Mouse (Mus musculus) limb, embryonic 11.5 days (tissue): ENCODE measurements at regions not wholly inside any gene's neighbourhood (a gene's known extent, or its start where the extent isn't known, plus 50 kb on each side); places are given as distances from the start of the nearest gene placed in this dataset.

Source experiments
- ATAC-seq: fragments of 200-750 bp; cut with Nextera tagmentation; 2 replicates; pipeline ENCODE4 v1.8.0; 2017; ENCODE audit warnings: low read depth; ENCODE audit not compliant: insufficient number of reproducible peaks, low FRiP score, low TSS enrichment
- DNase-seq: peaks from one replicate; pipeline ENCODE4 v3.0.0-alpha.2; 2015; ENCODE audit warnings: low spot score
- H3K27ac ChIP-seq: fragments of 300-500 bp; sonication (generic); replicated peaks from 2 replicates; pipeline ENCODE4 v1.5.1; 2014; ENCODE audit warnings: low read depth, mild to moderate bottlenecking, low read length
- H3K27me3 ChIP-seq: fragments of 300-500 bp; sonication (generic); 2 replicates; pipeline ENCODE4 v1.6.1; 2014; ENCODE audit warnings: mild to moderate bottlenecking, low read length, mixed read lengths; ENCODE audit not compliant: control insufficient read depth, insufficient read depth
- H3K36me3 ChIP-seq: fragments of 300-500 bp; sonication (generic); 2 replicates; pipeline ENCODE4 v1.6.1; 2014; ENCODE audit warnings: mild to moderate bottlenecking, low read length, moderate library complexity, mixed read lengths; ENCODE audit not compliant: control insufficient read depth, insufficient read depth
- H3K4me1 ChIP-seq: fragments of 300-500 bp; sonication (generic); 2 replicates; pipeline ENCODE4 v1.6.1; 2014; ENCODE audit warnings: low read length, mixed read lengths; ENCODE audit not compliant: control insufficient read depth, insufficient read depth
- H3K4me2 ChIP-seq: fragments of 300-500 bp; sonication (generic); 2 replicates; pipeline ENCODE4 v1.6.1; 2014; ENCODE audit warnings: low read depth, mild to moderate bottlenecking, moderate library complexity; ENCODE audit not compliant: severe bottlenecking
- H3K4me3 ChIP-seq: fragments of 300-500 bp; sonication (generic); 2 replicates; pipeline ENCODE4 v1.5.1; 2014; ENCODE audit warnings: low read depth, low read length
- H3K9ac ChIP-seq: fragments of 300-500 bp; sonication (generic); 2 replicates; pipeline ENCODE4 v1.6.1; 2014; ENCODE audit warnings: mild to moderate bottlenecking, low read length
- H3K9me3 ChIP-seq: fragments of 300-500 bp; sonication (generic); 2 replicates; pipeline ENCODE4 v1.6.1; 2016; ENCODE audit warnings: low read length; ENCODE audit not compliant: control insufficient read depth
- WGBS: fragments of 180-500 bp; shearing (Covaris S2); extraction: QIAGEN DNeasy Blood & Tissue Kit; methylation state at CpG from one replicate; pipeline ENCODE4 v1.1.7; 2014; 5-methylcytosine and 5-hydroxymethylcytosine counted together

- ATAC-seq (no peak), DNase-seq (no peak)
- Histone ChIP-seq H3K27ac (no peak overlapping the region), H3K4me3 (no peak overlapping the region), H3K4me1 (no peaks in the 10 kb centered on the region), H3K9me3 (no peaks in the 10 kb centered on the region), H3K36me3 (no peaks in the 10 kb centered on the region), H3K4me2 (no peak overlapping the region), H3K27me3 (no peaks in the 10 kb centered on the region), H3K9ac (no peak overlapping the region)
- WGBS, result 58% methylated on average over 3 of the region's 3 CpGs
Observed at GRCm38 (mm10) chr13:102566846-102567572, 126.3 kb upstream of the Cd180 start.

- Histone ChIP-seq H3K27ac (no peak overlapping the region), H3K4me3 (no peak overlapping the region), H3K4me2 (no peak overlapping the region), H3K36me3 (no peaks in the 10 kb centered on the region), H3K27me3 (no peaks in the 10 kb centered on the region), H3K4me1 (no peaks in the 10 kb centered on the region), H3K9me3 (no peaks in the 10 kb centered on the region), H3K9ac (no peak overlapping the region)
- ATAC-seq (no peak), DNase-seq (no peak)
- 83% methylated on average over 3 of the region's 3 CpGs for WGBS
Observed at GRCm38 (mm10) chr13:102569580-102569979, 123.8 kb upstream of the Cd180 start.

- no peak for ATAC-seq
- H3K4me2 ChIP-seq, result no peak overlapping the region
- H3K27ac ChIP-seq, result no peak overlapping the region
- no peaks in the 10 kb centered on the region for H3K9me3 ChIP-seq
- H3K27me3 ChIP-seq, result no peaks in the 10 kb centered on the region
- no peak overlapping the region for H3K9ac ChIP-seq
- no peaks in the 10 kb centered on the region for H3K36me3 ChIP-seq
- DNase-seq, result no peak
- no peaks in the 10 kb centered on the region for H3K4me1 ChIP-seq
- WGBS, result 95% methylated on average over 1 of the region's 1 CpGs
- no peak overlapping the region for H3K4me3 ChIP-seq
Observed at GRCm38 (mm10) chr13:102570286-102570685, 123.1 kb upstream of the Cd180 start.

- Histone ChIP-seq H3K36me3 (no peaks in the 10 kb centered on the region), H3K9me3 (no peaks in the 10 kb centered on the region), H3K4me2 (no peak overlapping the region), H3K4me1 (0 out of 2 replicates have a peak, but pooled peaks cover 6% of the 10 kb centered on the region), H3K9ac (no peak overlapping the region), H3K27me3 (no peaks in the 10 kb centered on the region), H3K4me3 (no peak overlapping the region), H3K27ac (no peak overlapping the region)
- 78% methylated on average over 5 of the region's 5 CpGs for WGBS
- DNase-seq (no peak), ATAC-seq (no peak)
Observed at GRCm38 (mm10) chr13:102573286-102573921, 120.0 kb upstream of the Cd180 start.

GRCm38 (mm10) chr13:102576871-102577662 is 116.3 kb upstream of the Cd180 start:
- 19% methylated on average over 7 of the region's 7 CpGs for WGBS
- H3K27me3 ChIP-seq, result no peaks in the 10 kb centered on the region; the same call in 1 of the 2 replicates
- DNase-seq (peak; percentile 25), ATAC-seq (0 out of 2 replicates have a peak, but pooled peaks have one; percentile 47)
- H3K36me3 ChIP-seq, result no peaks in the 10 kb centered on the region
- H3K27ac ChIP-seq, result no peak overlapping the region
- no peak overlapping the region for H3K4me3 ChIP-seq
- H3K4me2 ChIP-seq, result no peak overlapping the region
- no peaks in the 10 kb centered on the region for H3K9me3 ChIP-seq
- H3K4me1 ChIP-seq, result 0 out of 2 replicates have a peak, but pooled peaks cover 6% of the 10 kb centered on the region
- H3K9ac ChIP-seq, result no peak overlapping the region

- no peaks in the 10 kb centered on the region; the same call in 1 of the 2 replicates for H3K27me3 ChIP-seq
Observed at GRCm38 (mm10) chr13:102578811-102579210, 114.5 kb upstream of the Cd180 start.

GRCm38 (mm10) chr13:102579638-102580037 is 113.7 kb upstream of the Cd180 start:
- ATAC-seq, result no peak
- no peak for DNase-seq
- Histone ChIP-seq H3K27ac (no peak overlapping the region), H3K9ac (no peak overlapping the region), H3K4me2 (no peak overlapping the region), H3K4me3 (no peak overlapping the region), H3K27me3 (no peaks in the 10 kb centered on the region; the same call in 1 of the 2 replicates), H3K4me1 (0 out of 2 replicates have a peak, but pooled peaks cover 6% of the 10 kb centered on the region), H3K36me3 (no peaks in the 10 kb centered on the region), H3K9me3 (no peaks in the 10 kb centered on the region)
- 90% methylated on average over 3 of the region's 3 CpGs for WGBS

More at GRCm38 (mm10) chr13:102578811-102579210, 114.5 kb upstream of the Cd180 start:
- 86% methylated on average over 2 of the region's 2 CpGs for WGBS
- H3K36me3 ChIP-seq, result no peaks in the 10 kb centered on the region
- 0 out of 2 replicates have a peak, but pooled peaks cover 6% of the 10 kb centered on the region for H3K4me1 ChIP-seq
- DNase-seq (no peak), ATAC-seq (no peak)
- no peak overlapping the region for H3K4me3 ChIP-seq
- H3K9ac ChIP-seq, result no peak overlapping the region
- no peaks in the 10 kb centered on the region for H3K9me3 ChIP-seq
- no peak overlapping the region for H3K27ac ChIP-seq
- no peak overlapping the region for H3K4me2 ChIP-seq

GRCm38 (mm10) chr13:102583984-102584645 is 109.2 kb upstream of the Cd180 start:
- H3K27ac ChIP-seq, result no peak overlapping the region
- H3K9me3 ChIP-seq, result no peaks in the 10 kb centered on the region
- no peak overlapping the region for H3K9ac ChIP-seq
- no peak overlapping the region for H3K4me2 ChIP-seq
- no peaks in the 10 kb centered on the region for H3K4me1 ChIP-seq
- no peak overlapping the region for H3K4me3 ChIP-seq
- no peaks in the 10 kb centered on the region for H3K27me3 ChIP-seq
- 70% methylated on average over 12 of the region's 12 CpGs for WGBS
- DNase-seq, result no peak
- no peak for ATAC-seq
- H3K36me3 ChIP-seq, result no peaks in the 10 kb centered on the region
